Mouse (Mus musculus) 416B (cell line): ENCODE measurements around the gene Casp3.
A peak's percentile ranks its signal among the peaks of the same experiment; 100 is the strongest.
"Not testable (repeated sequence)": the region's sequence is repeated elsewhere in the genome, so short reads cannot be mapped to it uniquely, and the experiment has no call there.

Source experiments
- DNase-seq: peaks from one replicate; pipeline ENCODE4 v3.0.0; 2011; ENCODE audit warnings: low read depth

The Casp3 gene

GRCm38 (mm10) chr8:46616879-46617689, at the start of gene Casp3, which contains the start of gene Primpol:
Casp3 (plus strand) TSS chr8:46617291.
Primpol (minus strand) TSS chr8:46617212.
- peak; percentile 99 for DNase-seq

GRCm38 (mm10) chr8:46567946-46568345, 49.1 kb upstream of the Casp3 start:
- no peak for DNase-seq

- DNase-seq = peak; percentile 35
Measured at GRCm38 (mm10) chr8:46568942-46569341, 48.1 kb upstream of the Casp3 start.

- no peak for DNase-seq
Measured at GRCm38 (mm10) chr8:46569659-46570441, 47.2 kb upstream of the Casp3 start.

- no peak for DNase-seq
Measured at GRCm38 (mm10) chr8:46570673-46571072, 46.4 kb upstream of the Casp3 start.

- no peak for DNase-seq
Measured at GRCm38 (mm10) chr8:46573446-46573845, 43.6 kb upstream of the Casp3 start.

- DNase-seq = no peak
Measured at GRCm38 (mm10) chr8:46573964-46574363, 43.1 kb upstream of the Casp3 start.

GRCm38 (mm10) chr8:46578794-46579193, 38.3 kb upstream of the Casp3 start:
- no peak for DNase-seq

GRCm38 (mm10) chr8:46584328-46584727, 32.8 kb upstream of the Casp3 start:
- DNase-seq = not testable (repeated sequence)

- no peak for DNase-seq
Measured at GRCm38 (mm10) chr8:46585576-46585975, 31.5 kb upstream of the Casp3 start.

- peak; percentile 75 for DNase-seq
Measured at GRCm38 (mm10) chr8:46587911-46588310, 29.2 kb upstream of the Casp3 start.

- no peak for DNase-seq
Measured at GRCm38 (mm10) chr8:46588663-46589062, 28.4 kb upstream of the Casp3 start.

GRCm38 (mm10) chr8:46593067-46593466, 24.0 kb upstream of the Casp3 start:
- no peak for DNase-seq

- peak; percentile 59 for DNase-seq
Measured at GRCm38 (mm10) chr8:46593772-46594171, 23.3 kb upstream of the Casp3 start.

- peak; percentile 93 for DNase-seq
Measured at GRCm38 (mm10) chr8:46595593-46595992, 21.5 kb upstream of the Casp3 start.

GRCm38 (mm10) chr8:46596530-46596929, 20.6 kb upstream of the Casp3 start:
- DNase-seq = no peak

GRCm38 (mm10) chr8:46597411-46597810, 19.7 kb upstream of the Casp3 start:
- DNase-seq = no peak

- DNase-seq = no peak
Measured at GRCm38 (mm10) chr8:46598114-46598513, 19.0 kb upstream of the Casp3 start.

GRCm38 (mm10) chr8:46598753-46599152, 18.3 kb upstream of the Casp3 start:
- DNase-seq = no peak

- DNase-seq = no peak
Measured at GRCm38 (mm10) chr8:46599314-46599904, 17.7 kb upstream of the Casp3 start.

GRCm38 (mm10) chr8:46600959-46601707, 16.0 kb upstream of the Casp3 start:
- no peak for DNase-seq

- no peak for DNase-seq
Measured at GRCm38 (mm10) chr8:46603587-46603986, 13.5 kb upstream of the Casp3 start.
